Mouse (Mus musculus): ENCODE data around the gene Pias3.

DNA sequence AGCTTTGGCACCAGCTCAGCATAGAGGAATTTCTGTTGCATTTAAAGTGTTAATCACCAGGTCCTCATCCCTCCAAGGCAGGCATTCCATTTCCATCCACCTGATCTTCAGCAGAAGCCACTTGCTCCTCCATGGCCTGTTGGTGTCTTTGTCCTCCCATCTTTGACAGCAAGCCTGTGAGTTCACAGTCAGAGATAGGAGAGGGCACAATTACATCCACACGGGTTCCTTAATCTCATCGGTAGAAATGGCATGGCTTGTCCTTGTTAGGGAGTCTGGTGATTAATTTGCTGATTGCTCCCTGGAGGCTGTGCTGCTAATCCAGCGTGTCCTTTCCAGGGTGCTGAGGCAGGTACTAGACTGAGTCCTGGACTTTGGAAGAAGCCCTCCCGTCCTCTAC lies 22.7 kb upstream of the Pias3 start:
- TF ChIP-seq TAL1 (IDR thresholded peaks at IDR 0.05; ENCODE audit: low read length) (no peak), GATA1 (IDR thresholded peaks at IDR 0.05; ENCODE audit: low read length) (no peak)

All from erythroblast, embryonic 14.5 days (primary cell).